Mouse (Mus musculus): ENCODE measurements around the gene Hrh2.

Gene Hrh2

DNA sequence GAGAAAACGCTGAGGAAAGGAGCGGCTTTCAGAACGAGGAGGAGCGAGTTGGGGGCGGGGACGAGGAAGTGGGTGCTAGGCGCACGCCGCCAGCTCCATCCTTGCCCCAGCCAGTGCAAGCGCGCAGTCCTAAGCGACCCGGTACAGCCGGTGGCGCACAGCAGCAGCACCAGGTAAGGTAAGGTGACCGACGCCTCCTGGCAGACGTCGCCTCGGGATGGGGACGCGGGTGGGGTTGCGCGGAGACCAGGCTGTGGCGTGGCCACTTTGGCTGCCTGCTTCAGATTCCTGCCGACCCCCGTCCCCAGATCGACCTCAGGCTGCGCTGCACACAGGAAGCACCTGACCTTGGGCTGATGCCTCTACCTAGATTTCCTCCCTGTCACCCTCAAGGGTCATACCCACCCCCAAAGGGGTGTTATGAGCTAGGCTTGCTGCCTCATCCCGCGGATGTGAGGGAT is at the start of gene Hrh2:
Gene Hrh2, plus strand, starts transcription at position 109 of the 461 bp plus-strand sequence.
- DNase-seq, result peak; percentile 7

DNA sequence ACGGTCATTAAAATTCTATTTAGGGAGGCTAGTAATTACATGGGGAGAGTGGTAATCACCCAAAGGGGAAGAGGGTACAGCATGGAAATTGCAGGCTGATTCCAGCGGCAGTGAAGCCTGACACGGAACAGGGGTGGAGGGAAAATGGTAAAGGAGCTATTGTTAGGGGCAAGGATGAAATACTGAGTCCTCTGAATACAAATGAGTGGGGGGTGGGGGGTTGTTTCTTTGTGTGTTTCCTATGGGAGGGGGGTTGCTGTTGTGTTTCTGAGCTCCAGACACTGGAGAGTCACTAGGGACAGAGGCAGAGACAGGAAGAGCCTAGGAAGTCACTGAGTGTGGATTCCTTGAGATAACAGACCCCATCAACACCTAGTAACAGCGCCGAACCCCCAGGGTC is 48.1 kb upstream of the Hrh2 start:
- DNase-seq, result no peak

DNA sequence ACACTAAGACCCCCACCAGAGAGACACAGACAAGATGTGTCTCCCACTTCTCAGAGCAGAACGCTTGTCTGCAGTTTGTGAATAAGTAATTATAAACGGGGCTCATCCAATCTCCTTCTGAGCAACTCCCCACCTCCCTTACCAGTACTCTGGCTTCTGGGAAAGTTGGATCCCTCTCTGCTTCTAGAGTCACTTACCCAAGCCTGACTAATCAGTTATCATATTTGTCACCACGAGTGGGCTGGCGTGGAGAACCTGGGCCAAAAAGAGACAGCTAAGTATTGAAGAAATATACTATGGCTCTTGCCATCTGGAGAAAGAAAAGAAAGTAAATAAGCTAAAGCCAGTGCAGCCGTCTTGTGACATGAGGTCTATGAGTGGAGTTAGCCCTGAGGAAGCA is 47.3 kb upstream of the Hrh2 start:
- DNase-seq, result no peak

DNA sequence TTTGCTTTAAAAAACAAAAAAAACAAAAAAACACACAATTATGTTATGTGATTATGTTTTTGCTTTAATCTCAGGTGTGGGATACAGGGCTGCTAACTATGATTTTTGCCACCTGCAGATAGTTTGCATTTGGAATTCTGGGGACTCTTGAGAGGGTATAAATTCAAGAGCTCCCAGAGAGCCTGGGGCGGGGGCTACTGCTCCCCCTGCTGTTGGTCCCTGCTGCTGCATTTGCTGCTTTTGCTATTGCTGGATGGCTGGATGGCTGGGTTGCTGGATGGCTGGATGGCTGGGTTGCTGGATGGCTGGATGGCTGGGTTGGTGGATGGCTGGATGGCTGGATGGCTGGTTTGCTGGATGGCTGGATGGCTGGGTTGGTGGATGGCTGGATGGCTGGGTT is 44.6 kb upstream of the Hrh2 start:
- no peak for DNase-seq

DNA sequence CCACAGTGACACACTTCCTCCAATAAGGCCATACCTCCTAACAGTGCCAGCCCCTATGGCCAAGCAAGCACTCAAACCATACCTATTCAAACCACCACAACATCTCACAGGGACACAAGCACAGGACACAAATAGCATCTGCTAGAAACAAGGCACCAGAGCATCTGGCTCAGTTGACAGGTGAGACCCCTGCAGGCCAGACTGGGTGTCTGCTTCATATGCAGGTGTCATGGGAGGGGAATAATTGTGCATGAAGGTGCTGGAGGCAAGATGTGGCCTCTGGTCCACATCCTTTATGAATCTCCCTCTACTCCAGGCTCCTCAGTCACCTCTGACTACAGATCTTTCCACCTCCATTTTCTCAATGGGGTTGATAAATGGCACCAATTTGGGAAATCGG is 39.5 kb upstream of the Hrh2 start:
- no peak for DNase-seq

DNA sequence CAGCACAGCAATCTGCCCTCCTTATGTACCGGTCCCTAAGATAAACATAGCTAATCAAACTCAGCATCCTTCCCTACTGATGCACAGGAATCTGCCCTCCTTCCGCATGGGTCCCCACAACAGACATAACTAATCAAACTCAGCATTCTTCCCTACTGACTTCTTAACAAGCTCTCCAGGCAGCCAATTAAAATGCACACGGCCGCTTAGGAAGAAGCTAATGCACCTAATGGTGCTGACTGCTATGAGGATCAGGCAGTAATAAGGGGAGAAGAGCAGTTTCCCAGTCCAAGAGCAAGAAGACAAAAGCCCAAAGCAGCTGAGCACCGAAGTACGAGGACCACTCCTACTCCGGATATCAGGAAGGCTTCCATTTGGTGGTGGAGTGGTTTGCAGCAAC is 39.0 kb upstream of the Hrh2 start:
- peak; percentile 79 for DNase-seq

DNA sequence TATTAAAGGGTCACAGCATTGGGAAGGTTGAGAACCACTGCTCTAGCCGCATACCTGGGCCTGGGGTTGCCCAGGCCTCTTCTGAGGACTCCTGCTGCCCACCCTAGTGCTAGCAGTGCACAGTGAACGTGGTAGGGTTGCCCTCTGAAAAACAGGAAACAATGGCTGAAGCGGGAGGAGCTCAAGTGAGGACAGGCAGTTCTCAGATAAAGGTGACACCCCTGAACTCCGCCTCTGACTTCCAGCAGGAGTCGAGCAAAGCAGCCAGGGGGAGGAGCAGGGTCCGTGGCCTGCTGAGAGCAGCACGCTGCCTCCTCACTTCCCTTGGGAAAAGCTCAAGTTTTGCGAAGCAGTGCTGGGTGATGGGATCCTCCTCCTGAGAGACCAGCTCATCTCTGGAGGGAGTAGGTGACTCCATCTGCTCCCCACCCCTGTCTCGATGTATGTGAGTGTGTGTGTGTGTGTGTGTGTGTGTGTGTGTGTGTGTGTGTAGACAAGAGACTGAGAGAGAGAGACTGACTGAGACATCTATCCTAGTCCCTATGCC is 38.2 kb upstream of the Hrh2 start:
- DNase-seq, result no peak

DNA sequence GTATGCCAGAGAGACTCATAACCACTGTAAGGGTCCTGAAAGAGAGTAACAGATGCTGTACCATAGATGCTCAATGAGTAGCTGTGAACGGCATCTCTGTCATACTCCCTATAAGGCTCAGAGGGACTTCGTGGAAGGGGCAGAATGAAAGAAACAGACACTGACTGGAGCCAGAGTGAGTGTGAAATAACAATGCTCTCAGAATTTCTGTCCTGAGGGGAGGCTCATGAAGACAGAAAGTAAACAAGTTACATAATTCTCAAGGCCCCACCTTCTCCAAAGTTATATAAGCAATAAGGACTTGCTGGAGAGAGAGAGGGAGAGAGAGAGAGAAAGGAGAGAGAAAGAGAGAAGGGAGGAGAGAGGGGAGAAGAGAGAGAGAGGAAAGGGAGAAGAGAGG is 36.1 kb upstream of the Hrh2 start:
- no peak for DNase-seq

DNA sequence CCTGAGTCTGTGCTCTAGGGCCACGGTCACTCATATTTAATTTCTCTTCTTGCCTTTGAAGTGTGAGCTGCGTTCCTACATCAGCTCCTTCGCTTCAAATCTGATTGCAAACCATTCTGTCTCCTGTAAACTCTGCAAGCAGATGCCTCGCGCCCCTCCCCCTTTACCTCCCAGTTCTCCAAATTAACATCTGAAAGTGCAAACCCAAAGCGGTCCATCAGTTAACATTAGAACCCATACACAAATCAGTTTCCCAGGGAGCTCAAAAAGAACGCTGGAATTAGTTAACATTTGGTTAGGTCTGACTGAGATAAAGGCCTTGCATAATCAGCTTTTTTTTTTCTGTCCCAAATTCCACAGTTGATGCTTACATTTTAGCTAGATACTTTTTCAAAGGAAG is 32.7 kb upstream of the Hrh2 start:
- no peak for DNase-seq

DNA sequence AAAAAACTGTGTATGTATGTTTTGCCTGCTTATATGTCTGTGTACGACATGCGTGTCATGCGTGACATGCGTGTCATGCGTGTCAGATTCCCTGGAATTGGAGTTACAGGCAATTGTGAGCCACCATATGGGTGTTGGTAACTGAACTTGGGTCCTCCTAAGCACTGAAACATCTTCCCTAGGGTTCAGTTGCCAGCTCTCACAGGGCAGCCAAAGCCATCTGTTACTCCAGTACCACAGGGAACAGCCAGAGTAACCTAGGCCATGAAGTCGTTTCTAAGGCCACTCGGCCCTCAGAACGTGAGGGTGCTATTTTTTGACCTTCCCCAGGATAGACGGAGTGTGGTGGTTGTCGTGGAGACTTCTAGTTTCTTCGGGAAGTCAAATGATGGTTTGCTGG is 32.2 kb upstream of the Hrh2 start:
- no peak for DNase-seq

DNA sequence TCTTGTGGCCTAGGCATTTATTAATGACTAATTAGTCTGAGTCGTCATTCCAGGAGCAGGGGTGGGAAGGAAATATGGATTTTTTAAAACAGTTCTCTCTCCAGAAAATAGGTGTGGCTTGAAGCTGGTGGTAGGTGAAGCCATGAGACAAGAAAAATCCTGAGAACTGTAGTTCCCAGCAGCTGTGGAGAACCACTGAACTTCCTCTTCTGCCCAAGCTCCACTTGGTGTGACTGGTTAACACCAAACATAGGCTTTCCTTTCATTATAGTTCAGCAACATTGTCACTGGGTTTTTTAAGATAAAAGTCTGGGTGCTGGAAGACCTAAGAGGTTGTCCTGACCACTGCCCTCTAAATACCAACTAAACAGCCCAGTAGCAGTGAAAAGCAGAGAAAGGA is 31.4 kb upstream of the Hrh2 start:
- DNase-seq, result no peak

DNA sequence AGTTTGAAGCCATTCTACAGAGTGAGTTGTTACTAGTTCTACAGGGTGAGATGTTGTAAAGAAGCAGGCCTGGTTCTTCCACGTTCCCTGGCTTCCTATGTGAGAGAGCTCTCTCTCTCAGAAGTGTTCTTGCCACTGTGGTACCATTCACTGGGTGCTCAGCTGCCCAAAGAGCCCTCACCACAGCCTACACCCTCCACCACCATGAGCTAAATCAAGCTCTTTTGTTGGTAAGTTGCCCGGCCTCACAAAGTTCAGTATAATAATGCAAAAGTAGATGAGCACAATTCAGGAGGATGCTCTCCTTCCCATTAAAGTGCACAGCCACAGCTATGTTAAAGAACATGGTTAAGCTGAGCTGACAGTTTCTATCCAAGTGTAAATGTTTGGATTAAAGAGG is 30.4 kb upstream of the Hrh2 start:
- no peak for DNase-seq

DNA sequence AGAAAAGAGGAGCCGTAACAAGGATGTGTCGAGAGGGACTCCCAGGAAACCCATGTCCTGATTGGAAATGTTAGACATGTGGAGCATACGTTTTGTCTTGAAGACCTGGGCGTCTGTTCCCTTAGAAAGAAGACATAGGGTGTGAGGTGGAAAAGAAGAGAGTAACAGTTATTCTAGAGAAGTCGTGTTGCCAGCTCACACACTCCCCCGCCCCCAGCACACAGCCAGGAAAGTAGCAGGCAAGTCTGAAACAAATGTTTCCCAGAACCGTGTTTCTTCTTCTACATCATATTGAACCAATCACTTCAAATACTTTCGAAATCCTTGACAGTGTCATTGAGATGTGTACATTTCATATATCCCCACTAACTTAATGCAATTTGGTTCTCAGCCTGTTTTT is 28.6 kb upstream of the Hrh2 start:
- no peak for DNase-seq

DNA sequence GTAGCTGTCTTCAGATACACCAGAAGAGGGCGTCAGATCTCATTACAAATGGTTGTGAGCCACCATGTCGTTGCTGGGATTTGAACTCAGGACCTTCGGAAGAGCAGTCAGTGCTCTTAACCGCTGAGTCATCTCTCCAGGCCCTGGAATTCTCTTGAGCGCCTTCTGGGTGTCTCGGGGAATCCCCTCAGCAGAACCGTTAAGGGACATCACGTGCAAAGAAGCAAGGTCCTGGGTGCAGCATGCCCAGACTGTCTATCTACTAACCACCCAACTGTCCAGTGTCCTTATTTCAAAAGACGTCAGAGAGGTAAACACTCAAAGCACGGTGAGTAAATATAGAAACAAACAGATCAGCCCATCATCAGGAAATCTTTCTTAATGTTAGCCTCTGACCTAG is 27.5 kb upstream of the Hrh2 start:
- no peak for DNase-seq

DNA sequence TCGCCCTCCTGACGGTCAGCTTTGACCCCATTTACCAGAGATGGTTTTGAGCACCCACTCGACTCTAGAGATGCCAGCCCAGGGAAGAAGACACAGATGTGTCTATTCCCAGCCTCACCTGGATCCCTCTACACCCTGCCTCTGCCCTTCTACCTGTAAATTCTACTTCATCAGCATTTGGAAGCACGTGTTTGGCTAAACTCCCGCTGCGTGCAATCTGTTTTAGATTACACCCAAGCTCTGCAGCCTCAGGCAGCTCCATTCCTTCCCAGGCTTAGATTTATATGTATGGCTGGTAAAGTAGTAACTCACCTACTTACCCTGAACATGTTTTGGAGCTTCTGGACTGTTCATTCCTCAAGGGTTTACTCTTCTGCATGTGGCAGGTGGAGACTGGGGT is 26.9 kb upstream of the Hrh2 start:
- DNase-seq, result no peak

DNA sequence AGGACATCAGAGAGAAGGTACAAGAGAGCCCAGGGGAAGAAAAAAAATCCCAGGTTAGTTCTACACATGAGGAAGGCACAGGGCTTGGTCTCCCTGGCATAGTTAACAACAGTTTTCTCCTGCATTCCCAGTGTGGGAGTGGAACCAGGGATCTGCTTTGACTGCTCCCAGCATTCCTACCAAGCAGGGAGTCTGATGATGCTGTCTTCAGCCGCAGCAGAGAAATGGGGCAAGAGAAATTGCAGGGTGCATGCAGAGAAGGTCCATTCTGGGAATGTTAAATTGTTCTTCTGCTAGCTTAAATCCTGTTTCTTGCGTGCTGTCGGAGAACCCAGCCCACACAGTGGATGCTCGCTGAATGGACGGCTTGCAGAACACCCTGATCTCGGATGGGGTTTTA is 26.2 kb upstream of the Hrh2 start:
- no peak for DNase-seq

DNA sequence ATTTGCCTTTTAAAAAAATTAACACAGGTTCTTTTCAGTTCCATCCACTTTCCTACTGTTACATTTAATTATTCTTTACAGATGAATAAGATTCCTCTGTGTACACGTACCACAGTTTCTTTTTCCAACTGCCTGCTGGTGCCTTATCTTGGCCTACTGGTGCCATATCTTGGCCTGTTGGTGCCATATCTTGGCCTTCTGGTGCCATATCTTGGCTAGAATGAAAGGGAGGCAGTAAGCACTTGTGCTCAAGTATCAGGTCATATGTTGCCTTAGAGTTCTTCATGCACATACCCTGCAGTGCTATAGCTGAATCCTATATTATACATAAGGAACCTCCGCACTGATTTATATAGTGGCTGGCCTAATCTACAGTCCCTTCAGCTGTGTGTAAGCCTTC is 24.9 kb upstream of the Hrh2 start:
- no peak for DNase-seq

DNA sequence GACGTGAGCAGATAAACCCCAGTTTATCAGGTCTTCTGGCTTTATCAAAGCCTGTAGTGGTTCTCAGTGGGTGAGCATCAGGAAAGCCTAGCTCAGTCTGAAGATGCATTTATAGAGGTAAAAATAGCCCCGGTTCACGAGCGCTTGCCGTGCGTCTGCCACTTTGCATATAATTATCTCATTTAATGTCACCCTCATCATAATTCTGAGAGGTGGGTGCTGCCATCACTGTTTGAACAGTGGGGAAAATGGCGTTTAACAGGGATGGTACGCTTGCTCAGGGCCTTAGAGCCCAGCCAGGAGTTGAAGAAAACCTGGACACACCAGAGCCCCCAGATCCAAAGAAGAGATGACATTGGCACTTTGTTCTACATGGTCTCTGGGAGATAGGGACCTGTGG is 23.3 kb upstream of the Hrh2 start:
- no peak for DNase-seq

DNA sequence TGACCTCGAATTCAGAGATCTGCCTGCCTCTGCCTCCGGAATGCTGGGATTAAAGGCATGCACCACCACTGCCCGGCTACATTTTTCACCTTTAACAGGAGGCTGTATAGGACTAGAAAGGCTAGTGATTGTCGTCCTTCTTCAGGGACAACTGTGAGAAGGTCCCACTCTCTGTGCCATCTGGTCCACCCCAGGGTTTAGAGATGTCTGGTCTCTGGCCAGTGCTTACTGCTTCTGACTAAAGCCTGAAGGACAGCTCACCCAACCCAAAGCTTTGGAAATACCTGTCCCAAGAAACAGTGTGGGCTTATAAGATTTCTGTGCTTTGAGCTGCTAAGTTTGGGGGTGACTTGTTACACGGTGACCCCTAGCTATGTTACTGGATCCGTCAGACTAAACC is 21.6 kb upstream of the Hrh2 start:
- no peak for DNase-seq

DNA sequence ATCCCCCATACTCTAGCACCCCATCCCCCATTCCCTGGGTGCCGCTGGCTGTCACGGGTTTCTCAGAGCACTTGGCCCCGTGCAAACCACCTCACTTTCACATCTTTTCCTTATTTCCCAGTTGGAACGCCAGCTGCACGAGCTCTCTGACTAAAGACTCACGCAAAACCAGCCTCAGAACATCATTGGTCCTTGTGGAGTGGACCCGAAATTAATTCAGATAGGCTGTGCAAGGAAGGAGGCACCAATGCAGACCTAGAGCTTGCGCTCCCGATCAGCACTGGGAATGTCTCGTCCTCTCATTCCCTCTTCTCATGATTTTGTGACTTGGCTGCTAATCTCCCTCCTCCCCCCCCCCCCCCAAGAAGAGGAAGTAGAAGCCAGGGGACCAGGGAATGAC is 20.6 kb upstream of the Hrh2 start:
- DNase-seq, result no peak

DNA sequence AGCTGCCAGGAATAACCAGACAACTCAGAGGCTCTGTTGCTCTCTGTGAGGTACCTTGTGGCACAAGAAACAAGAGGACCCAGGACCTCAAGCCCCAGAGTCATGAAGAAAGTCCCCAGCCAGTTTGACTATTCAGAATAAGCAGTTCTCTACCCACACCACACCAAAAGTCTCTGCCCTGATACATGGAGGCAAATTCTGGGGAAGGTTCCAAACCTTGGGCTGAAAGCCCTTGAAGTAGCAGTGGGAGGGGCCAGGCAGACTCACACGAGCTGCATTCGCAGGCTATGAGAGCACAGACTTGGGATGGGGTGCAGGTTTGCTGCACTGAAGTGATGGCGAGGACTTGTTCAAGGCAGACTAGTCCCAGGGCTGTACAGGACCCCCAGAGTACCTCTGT is 20.2 kb upstream of the Hrh2 start:
- no peak for DNase-seq

DNA sequence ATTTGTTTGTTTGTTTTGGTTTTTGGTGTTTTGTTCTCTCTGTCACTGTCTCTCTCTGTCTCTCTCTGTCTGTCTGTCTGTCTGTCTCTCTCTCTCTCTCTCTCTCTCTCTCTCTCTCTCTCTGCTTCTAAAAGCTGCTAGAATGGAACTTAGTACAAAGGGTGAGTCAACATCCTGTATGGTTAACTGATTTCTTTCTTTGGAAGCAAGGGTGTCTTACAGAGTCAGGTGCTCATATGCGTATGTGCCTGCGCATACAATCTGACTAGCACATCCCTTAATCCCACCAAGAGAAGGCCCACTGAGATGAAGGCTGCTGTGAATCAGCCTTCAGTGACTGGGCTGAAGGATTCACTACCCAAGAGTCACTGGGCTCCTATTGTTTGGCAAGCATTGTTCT is 18.0 kb upstream of the Hrh2 start:
- no peak for DNase-seq

DNA sequence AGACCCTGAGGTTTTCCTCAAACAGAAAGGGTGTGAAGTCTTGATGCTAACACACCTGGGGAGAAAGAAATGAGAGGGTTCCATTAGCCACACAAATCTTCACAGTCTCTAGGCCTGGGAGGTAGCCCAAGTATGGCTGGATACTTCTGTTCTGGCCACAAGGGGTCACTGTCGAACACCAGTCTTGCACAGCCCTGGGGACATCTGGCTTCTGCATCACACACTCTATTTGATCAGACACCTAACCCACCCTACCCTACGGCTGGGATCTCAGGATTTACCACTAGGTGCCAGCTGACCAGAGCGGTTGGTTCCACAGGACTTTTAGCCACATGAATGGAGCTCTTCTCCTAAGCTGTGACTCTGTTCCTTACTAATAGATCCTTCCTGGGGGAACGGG is 17.2 kb upstream of the Hrh2 start:
- no peak for DNase-seq

DNA sequence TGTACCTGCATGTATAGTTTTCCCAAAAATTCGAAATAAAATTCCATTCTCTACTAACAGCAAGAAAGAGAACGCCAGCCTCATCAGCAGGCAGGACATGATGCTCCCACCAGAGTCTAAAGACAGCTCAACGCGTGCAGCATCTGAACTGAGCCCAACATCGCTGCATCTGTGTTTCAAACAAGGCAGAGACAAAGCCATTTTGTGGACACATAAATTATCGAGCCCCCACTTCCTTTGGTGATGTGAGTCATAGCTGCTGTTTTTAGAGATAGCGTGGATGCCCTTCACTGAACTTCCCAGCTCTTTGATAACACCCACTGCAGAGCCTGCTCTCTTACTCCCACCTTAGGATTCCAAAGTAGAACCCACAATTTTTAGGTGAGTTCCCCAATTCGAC is 16.5 kb upstream of the Hrh2 start:
- no peak for DNase-seq

DNA sequence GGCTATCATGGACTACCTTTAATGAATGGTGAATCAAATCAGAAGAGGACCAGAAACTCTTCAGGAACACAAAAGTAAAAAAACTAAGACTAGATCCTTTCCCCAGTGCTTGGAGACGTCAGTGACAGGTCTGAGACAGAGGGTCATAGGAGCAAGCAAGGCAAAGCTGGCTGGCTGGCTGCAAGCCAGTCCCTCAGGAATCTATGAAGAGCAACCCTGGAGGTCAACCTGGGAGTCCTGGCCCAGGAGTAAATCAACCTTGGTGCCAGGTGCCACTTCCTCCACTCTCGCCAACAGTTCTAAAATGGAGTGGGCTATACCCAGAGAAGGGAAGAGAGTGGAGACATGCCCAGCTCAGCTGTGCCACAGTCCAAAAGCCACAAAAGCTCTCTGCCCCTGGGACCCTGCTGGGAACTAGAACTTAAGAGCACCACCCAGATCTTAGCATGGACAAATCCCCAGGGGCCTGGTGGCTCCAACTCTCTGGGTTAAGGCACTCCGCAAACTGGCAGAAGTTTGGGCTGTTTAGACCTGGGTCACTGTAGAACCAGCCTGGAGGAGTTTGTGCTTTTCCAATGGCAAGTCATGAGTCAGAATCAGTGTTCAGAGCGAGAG is 15.4 kb upstream of the Hrh2 start:
- DNase-seq, result no peak

DNA sequence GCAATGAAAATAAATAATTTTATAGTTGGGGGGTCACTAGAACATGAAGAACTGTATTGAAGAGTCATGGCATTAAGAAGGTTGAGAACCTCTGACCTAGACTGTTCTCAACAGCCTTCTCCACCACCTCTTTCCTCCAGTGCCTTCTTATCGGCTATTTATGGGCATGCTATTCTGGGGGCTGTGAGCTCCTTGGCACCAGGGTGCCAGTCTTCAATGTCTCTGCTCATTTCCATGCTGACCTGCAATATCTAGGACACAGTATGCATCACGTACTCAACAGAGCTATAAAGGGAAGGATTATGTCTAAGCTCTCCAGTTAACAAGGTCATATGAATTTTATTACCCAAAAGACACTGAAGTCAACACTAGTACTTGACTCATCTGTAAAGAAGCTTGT is 14.6 kb upstream of the Hrh2 start:
- no peak for DNase-seq

Measured in retina, postnatal 1 day (tissue).